Mouse (Mus musculus) heart, embryonic 16.5 days (tissue): ENCODE measurements around the gene Igfbp7. TPM values are rescaled to one million over a fixed set of nuclear protein-coding genes. Genes with fewer than 3 reads are reported as not detected.

Experiments used
- ATAC-seq: fragments of 200-750 bp; cut with Nextera tagmentation; replicated peaks from 2 replicates; pipeline ENCODE4 v1.8.0; 2017; ENCODE audit warnings: moderate number of reproducible peaks; ENCODE audit not compliant: insufficient read depth, low FRiP score; ENCODE audit errors: extremely low read depth
- H3K27ac ChIP-seq: fragments of 300-500 bp; sonication (generic); 2 replicates; pipeline ENCODE4 v1.5.1; 2014; ENCODE audit warnings: mild to moderate bottlenecking, low read length, control low read depth, moderate library complexity
- H3K27me3 ChIP-seq: fragments of 300-500 bp; sonication (generic); 2 replicates; pipeline ENCODE4 v1.6.1; 2014; ENCODE audit warnings: low read length, mixed read lengths; ENCODE audit not compliant: control insufficient read depth, insufficient read depth
- H3K36me3 ChIP-seq: fragments of 300-500 bp; sonication (generic); 2 replicates; pipeline ENCODE4 v1.6.1; 2014; ENCODE audit not compliant: control insufficient read depth, insufficient read depth
- H3K4me1 ChIP-seq: fragments of 300-500 bp; sonication (generic); 2 replicates; pipeline ENCODE4 v1.6.1; 2014; ENCODE audit warnings: low read length, mixed read lengths; ENCODE audit not compliant: control insufficient read depth, insufficient read depth
- H3K4me2 ChIP-seq: fragments of 300-500 bp; sonication (generic); 2 replicates; pipeline ENCODE4 v1.6.1; 2014; ENCODE audit warnings: low read depth, mild to moderate bottlenecking, control low read depth, low read length
- H3K4me3 ChIP-seq: fragments of 300-500 bp; sonication (generic); 2 replicates; pipeline ENCODE4 v1.5.1; 2014; ENCODE audit warnings: mild to moderate bottlenecking, control low read depth, low read length
- H3K9ac ChIP-seq: fragments of 300-500 bp; sonication (generic); 2 replicates; pipeline ENCODE4 v1.6.1; 2014; ENCODE audit warnings: low read length, control low read depth
- H3K9me3 ChIP-seq: fragments of 300-500 bp; sonication (generic); replicated peaks from 2 replicates; pipeline ENCODE4 v1.6.1; 2016; ENCODE audit warnings: low read length; ENCODE audit not compliant: control insufficient read depth
- WGBS: fragments of 180-500 bp; shearing (Covaris S2); extraction: QIAGEN DNeasy Blood & Tissue Kit; methylation state at CpG from one replicate; pipeline ENCODE4 v1.1.7; 2014; 5-methylcytosine and 5-hydroxymethylcytosine counted together
- polyA plus RNA-seq: library from polyadenylated mRNA; unstranded; fragments of >200 nt; fragmentation: Nextera tagmentation; extraction: Ambion mirVana; gene quantifications from 2 replicates; pipeline ENCODE4 v1.2.1, GENCODE M21; 2015

The Igfbp7 gene
- 68.4 and 72.0 TPM in 2 replicates for polyA plus RNA-seq

GRCm38 (mm10) chr5:77407341-77408298 lies at the start of gene Igfbp7:
Gene Igfbp7, minus strand, starts transcription at chr5:77408041.
- Histone ChIP-seq H3K4me3 (peak within 1 kb of the TSS; percentile 67), H3K9me3 (no peaks in the 10 kb centered on the region), H3K27ac (peak within 1 kb of the TSS; percentile 35), H3K27me3 (peaks cover 3% of the 10 kb centered on the region; the same call in 1 of the 2 replicates), H3K4me2 (peak within 1 kb of the TSS; percentile 96), H3K36me3 (no peaks in the 10 kb centered on the region), H3K4me1 (no peaks in the 10 kb centered on the region), H3K9ac (peak within 1 kb of the TSS; percentile 74)
- 4% methylated on average over 101 of the region's 101 CpGs for WGBS
- ATAC-seq: peak; percentile 84

DNA sequence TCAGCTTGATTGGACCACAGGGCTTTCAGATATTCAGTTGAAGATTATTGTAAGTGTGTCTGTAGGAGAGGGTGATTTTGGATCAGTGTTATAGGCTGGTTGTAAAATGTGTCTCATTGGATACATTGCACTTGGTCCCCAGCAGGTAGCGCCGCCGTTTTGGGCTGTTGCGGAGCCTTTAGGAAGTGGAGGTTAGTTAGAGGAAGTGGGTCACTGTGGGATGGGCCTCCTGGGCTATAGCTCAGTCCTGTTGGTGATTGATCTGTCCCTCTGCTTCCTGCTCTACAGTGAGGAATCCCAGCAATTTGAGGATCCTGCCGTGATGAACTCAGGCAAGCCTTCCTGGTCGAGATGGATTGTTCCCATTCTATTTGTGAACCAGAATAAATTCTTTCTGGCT lies 44.3 kb upstream of the Igfbp7 start:
- WGBS: 58% methylated on average over 6 of the region's 6 CpGs
- Histone ChIP-seq H3K27ac (no peak overlapping the region), H3K4me3 (no peak overlapping the region), H3K4me1 (no peaks in the 10 kb centered on the region), H3K36me3 (no peaks in the 10 kb centered on the region), H3K9ac (no peak overlapping the region), H3K4me2 (no peak overlapping the region), H3K27me3 (no peaks in the 10 kb centered on the region), H3K9me3 (no peaks in the 10 kb centered on the region)
- no peak for ATAC-seq

DNA sequence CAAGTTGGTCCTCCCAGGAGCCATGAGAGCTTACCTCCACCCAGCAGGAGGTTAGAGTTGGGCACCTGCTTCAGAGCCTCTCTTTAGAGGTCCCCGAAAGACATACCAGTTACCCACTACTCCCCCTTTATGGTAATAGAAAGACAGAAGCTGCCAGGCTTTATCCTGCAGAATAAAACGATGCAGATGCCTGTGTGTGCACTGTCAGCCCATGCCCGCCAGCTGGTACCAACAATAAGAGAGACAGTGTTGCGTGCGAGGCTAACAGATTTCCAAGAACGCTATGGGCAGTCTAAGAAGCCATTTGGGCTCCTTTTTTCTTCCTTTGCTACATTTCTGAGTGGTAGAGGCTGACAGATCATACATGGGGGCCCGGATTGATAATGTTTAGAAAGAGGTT lies 41.7 kb upstream of the Igfbp7 start:
- no peak overlapping the region for H3K4me2 ChIP-seq
- H3K9ac ChIP-seq: no peak overlapping the region
- H3K4me1 ChIP-seq: no peaks in the 10 kb centered on the region
- no peaks in the 10 kb centered on the region for H3K27me3 ChIP-seq
- H3K36me3 ChIP-seq: no peaks in the 10 kb centered on the region
- H3K9me3 ChIP-seq: no peaks in the 10 kb centered on the region
- WGBS: 81% methylated on average over 7 of the region's 7 CpGs
- ATAC-seq: no peak
- H3K27ac ChIP-seq: no peak overlapping the region
- no peak overlapping the region for H3K4me3 ChIP-seq

- Histone ChIP-seq H3K4me1 (no peaks in the 10 kb centered on the region), H3K27me3 (no peaks in the 10 kb centered on the region), H3K4me2 (no peak overlapping the region), H3K27ac (no peak overlapping the region), H3K4me3 (no peak overlapping the region), H3K36me3 (no peaks in the 10 kb centered on the region), H3K9ac (no peak overlapping the region), H3K9me3 (no peaks in the 10 kb centered on the region)
- ATAC-seq: no peak
- WGBS: 86% methylated on average over 4 of the region's 4 CpGs
These were observed 37.6 kb upstream of the Igfbp7 start for GRCm38 (mm10) chr5:77445431-77445830.

DNA sequence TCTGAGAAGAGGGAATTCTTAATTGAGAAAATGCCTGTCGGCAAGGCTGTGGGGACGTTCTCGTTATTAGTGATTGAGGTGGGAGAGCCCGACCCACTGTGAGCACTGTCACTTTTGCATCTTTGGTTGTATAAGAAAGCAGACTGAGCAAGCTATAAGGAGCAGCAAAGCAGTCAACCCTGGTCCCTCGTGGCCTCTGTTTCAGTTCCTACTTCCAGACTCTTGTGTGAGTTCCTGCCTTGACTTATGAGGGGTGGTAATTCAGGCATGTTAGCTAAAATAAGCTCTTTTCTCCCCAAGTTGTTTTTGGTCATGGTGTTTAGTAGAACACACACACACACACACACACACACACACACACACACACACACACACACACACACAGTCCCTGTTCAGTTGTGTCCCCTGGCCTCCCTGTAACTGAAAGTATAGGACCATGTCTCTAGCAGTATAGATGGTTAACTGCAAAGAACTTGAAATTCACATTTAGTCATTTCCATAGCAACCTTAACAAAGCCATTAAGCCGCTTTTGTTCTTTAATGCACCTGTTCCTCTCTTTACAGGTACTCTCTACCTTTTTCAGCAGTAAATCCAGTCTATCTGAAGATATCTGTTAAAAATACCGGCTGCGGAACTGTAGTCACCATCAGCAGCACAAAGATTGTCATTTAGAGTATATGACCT lies 36.2 kb upstream of the Igfbp7 start:
- WGBS: 81% methylated on average over 8 of the region's 8 CpGs
- Histone ChIP-seq H3K36me3 (no peaks in the 10 kb centered on the region), H3K27me3 (no peaks in the 10 kb centered on the region), H3K4me3 (no peak overlapping the region), H3K4me2 (no peak overlapping the region), H3K27ac (no peak overlapping the region), H3K9me3 (no peaks in the 10 kb centered on the region), H3K4me1 (no peaks in the 10 kb centered on the region), H3K9ac (no peak overlapping the region)
- no peak for ATAC-seq

DNA sequence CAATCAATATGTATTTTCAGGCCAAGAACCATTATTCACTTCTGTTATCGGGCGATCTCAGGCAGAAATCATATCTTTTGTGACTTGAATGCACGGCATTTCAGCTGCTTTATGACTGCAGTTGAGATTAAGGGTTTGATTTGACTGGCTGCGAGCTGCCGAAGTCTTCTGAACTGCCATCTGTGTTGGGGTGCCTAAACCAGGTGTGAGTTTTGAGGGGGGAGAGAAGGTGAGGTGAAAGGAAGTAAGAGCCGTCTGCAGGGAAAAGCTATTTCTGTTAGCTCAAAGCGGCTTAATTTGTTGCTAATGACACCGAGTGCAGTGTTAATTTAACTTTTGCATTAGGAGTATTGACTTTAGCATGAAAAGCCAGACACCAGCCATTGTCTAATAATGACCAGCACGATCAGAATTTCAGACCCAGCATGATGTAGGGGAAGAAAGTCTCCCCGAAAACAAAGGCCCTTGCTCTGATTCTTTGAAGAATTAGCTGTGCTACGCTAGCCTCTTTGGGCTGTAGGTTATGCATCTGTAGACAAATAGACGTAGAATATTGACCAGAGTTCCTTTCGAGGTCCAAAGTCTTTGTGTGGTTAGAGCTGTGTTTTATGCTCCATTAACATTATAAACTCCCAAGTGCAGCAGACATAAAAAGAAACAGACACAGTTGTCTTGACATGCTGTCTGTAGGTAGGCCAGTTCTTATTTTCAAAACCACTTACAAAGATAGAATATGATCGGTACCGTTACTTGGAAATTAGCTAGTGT lies 35.2 kb upstream of the Igfbp7 start:
- no peaks in the 10 kb centered on the region for H3K4me1 ChIP-seq
- ATAC-seq: no peak
- no peaks in the 10 kb centered on the region for H3K27me3 ChIP-seq
- no peak overlapping the region for H3K4me3 ChIP-seq
- no peaks in the 10 kb centered on the region for H3K36me3 ChIP-seq
- H3K9ac ChIP-seq: no peak overlapping the region
- no peak overlapping the region for H3K4me2 ChIP-seq
- H3K27ac ChIP-seq: no peak overlapping the region
- WGBS: 83% methylated on average over 15 of the region's 15 CpGs
- H3K9me3 ChIP-seq: no peaks in the 10 kb centered on the region

DNA sequence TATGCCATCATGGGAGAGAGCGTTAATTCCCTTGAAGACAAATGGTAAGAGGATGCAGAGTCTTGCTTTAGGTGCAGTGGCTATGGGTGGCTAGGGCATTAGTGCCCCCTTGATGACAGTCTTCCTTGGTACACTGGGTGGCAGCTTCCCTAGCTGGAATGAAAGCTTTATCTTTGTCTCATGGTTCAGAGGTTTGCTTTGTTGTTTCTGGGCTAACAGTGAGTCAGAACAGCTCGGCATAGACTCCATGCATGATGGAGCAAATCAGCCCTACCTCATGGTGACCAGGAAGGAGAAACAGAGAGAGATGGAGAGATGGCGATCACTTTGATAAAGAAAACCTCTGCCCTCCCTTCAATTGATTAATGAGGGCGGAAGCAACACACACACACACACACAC lies 28.5 kb upstream of the Igfbp7 start:
- no peak for ATAC-seq
- Histone ChIP-seq H3K9me3 (no peaks in the 10 kb centered on the region), H3K4me1 (no peaks in the 10 kb centered on the region), H3K4me3 (no peak overlapping the region), H3K9ac (no peak overlapping the region), H3K36me3 (no peaks in the 10 kb centered on the region), H3K27me3 (no peaks in the 10 kb centered on the region), H3K4me2 (no peak overlapping the region), H3K27ac (no peak overlapping the region)
- WGBS: 68% methylated on average over 4 of the region's 4 CpGs

- Histone ChIP-seq H3K9me3 (no peaks in the 10 kb centered on the region), H3K4me1 (no peaks in the 10 kb centered on the region), H3K4me2 (no peak overlapping the region), H3K4me3 (no peak overlapping the region), H3K27me3 (no peaks in the 10 kb centered on the region), H3K9ac (no peak overlapping the region), H3K27ac (no peak overlapping the region), H3K36me3 (no peaks in the 10 kb centered on the region)
- 66% methylated on average over 11 of the region's 11 CpGs for WGBS
- ATAC-seq: no peak
These were observed 26.2 kb upstream of the Igfbp7 start for GRCm38 (mm10) chr5:77434060-77434459.
